Mouse (Mus musculus): ENCODE results near the gene Nipbl.

The Nipbl gene

GRCm38 (mm10) chr15:8416500-8417138, 27.6 kb downstream of the Nipbl start:
- DNase-seq (ENCODE audit: low spot score in 2 of 2): no peak

- DNase-seq (ENCODE audit: low spot score in 2 of 2): no peak
Observed at GRCm38 (mm10) chr15:8413356-8413755, 30.9 kb downstream of the Nipbl start.

- no peak for DNase-seq (ENCODE audit: low spot score in 2 of 2)
Observed at GRCm38 (mm10) chr15:8411873-8412272, 32.4 kb downstream of the Nipbl start.

- no peak for DNase-seq (ENCODE audit: low spot score in 2 of 2)
Observed at GRCm38 (mm10) chr15:8411168-8411837, 33.0 kb downstream of the Nipbl start.

- DNase-seq (ENCODE audit: low spot score in 2 of 2): no peak
Observed at GRCm38 (mm10) chr15:8407082-8407481, 37.2 kb downstream of the Nipbl start.

GRCm38 (mm10) chr15:8406219-8406618, 38.0 kb downstream of the Nipbl start:
- DNase-seq (ENCODE audit: low spot score in 2 of 2): no peak

- DNase-seq (ENCODE audit: low spot score in 2 of 2): no peak
Observed at GRCm38 (mm10) chr15:8402591-8402990, 41.7 kb downstream of the Nipbl start.

GRCm38 (mm10) chr15:8401536-8401935, 42.7 kb downstream of the Nipbl start:
- DNase-seq (ENCODE audit: low spot score in 2 of 2): no peak

GRCm38 (mm10) chr15:8391764-8392163, 52.5 kb downstream of the Nipbl start:
- no peak for DNase-seq (ENCODE audit: low spot score in 2 of 2)

GRCm38 (mm10) chr15:8382213-8382612, 62.0 kb downstream of the Nipbl start:
- DNase-seq (ENCODE audit: low spot score in 2 of 2): no peak

GRCm38 (mm10) chr15:8375657-8376056, 68.6 kb downstream of the Nipbl start:
- no peak for DNase-seq (ENCODE audit: low spot score in 2 of 2)

- no peak for DNase-seq (ENCODE audit: low spot score in 2 of 2)
Observed at GRCm38 (mm10) chr15:8374724-8375123, 69.5 kb downstream of the Nipbl start.

- no peak for DNase-seq (ENCODE audit: low spot score in 2 of 2)
Observed at GRCm38 (mm10) chr15:8347104-8347773, 97.0 kb downstream of the Nipbl start.

GRCm38 (mm10) chr15:8340596-8340995, 103.7 kb downstream of the Nipbl start:
- no peak for DNase-seq (ENCODE audit: low spot score in 2 of 2)

- no peak for DNase-seq (ENCODE audit: low spot score in 2 of 2)
Observed at GRCm38 (mm10) chr15:8331547-8331946, 112.7 kb downstream of the Nipbl start.

- no peak for DNase-seq (ENCODE audit: low spot score in 2 of 2)
Observed at GRCm38 (mm10) chr15:8325629-8326028, 118.6 kb downstream of the Nipbl start.

- no peak for DNase-seq (ENCODE audit: low spot score in 2 of 2)
Observed at GRCm38 (mm10) chr15:8324833-8325232, 119.4 kb downstream of the Nipbl start.

- DNase-seq (ENCODE audit: low spot score in 2 of 2): no peak
Observed at GRCm38 (mm10) chr15:8324061-8324460, 120.2 kb downstream of the Nipbl start.

GRCm38 (mm10) chr15:8321491-8321890, 122.8 kb downstream of the Nipbl start:
- DNase-seq (ENCODE audit: low spot score in 2 of 2): no peak

GRCm38 (mm10) chr15:8319191-8319590, 125.1 kb downstream of the Nipbl start:
- DNase-seq (ENCODE audit: low spot score in 2 of 2): no peak

GRCm38 (mm10) chr15:8317381-8317780, 126.9 kb downstream of the Nipbl start:
- no peak for DNase-seq (ENCODE audit: low spot score in 2 of 2)

- no peak for DNase-seq (ENCODE audit: low spot score in 2 of 2)
Observed at GRCm38 (mm10) chr15:8305474-8305873, 138.8 kb downstream of the Nipbl start.

- DNase-seq (ENCODE audit: low spot score in 2 of 2): no peak
Observed at GRCm38 (mm10) chr15:8302944-8303343, 141.3 kb downstream of the Nipbl start.

Measured in frontal cortex, postnatal 14 days (tissue).